Mouse (Mus musculus) mouse embryonic stem cell (cell line): ENCODE measurements at regions not wholly inside any gene's neighbourhood (a gene's known extent, or its start where the extent isn't known, plus 50 kb on each side); places are given as distances from the start of the nearest gene placed in this dataset.

Experiments used
- in situ Hi-C, 2 experiments: fragments of 300-500 bp; cut with MboI; formaldehyde crosslinking; loops; 1 replicate in 1 of 2; 3 replicates in 1 of 2; pipeline ENCODE4 v1.14.3; 2019 to 2020; ENCODE audit warnings: low sequenced_read_pairs in 2 of 2, low pct_unique_long_range_greater_than_20kb in 1 of 2, mixed read lengths in 1 of 2; ENCODE audit not compliant: unreplicated experiment in 1 of 2

GRCm38 (mm10) chr17:83276000-83276891 lies 61.2 kb downstream of the Pkdcc start:
- in situ Hi-C loops: loop anchor here (5.0 to 25.0 kb wide), 4 partner anchors 219 to 579 kb away; no protein-coding TSS in a partner anchor

GRCm38 (mm10) chr17:83277117-83277947 lies 62.2 kb downstream of the Pkdcc start:
- in situ Hi-C loops: loop anchor here (5.0 to 25.0 kb wide), 4 partner anchors 217 to 577 kb away; no protein-coding TSS in a partner anchor

- in situ Hi-C loops: loop anchor here (5.0 to 25.0 kb wide), 4 partner anchors 217 to 577 kb away; no protein-coding TSS in a partner anchor
These were observed 63.1 kb downstream of the Pkdcc start for GRCm38 (mm10) chr17:83277948-83278924.

GRCm38 (mm10) chr17:83283328-83283727 lies 67.4 kb upstream of the Eml4 start:
- in situ Hi-C loops: loop anchor here in 1 of 2 experiments (25.0 kb wide), 1 partner anchor 329 kb away; no protein-coding TSS in a partner anchor

- in situ Hi-C loops: loop anchor here in 1 of 2 experiments (25.0 kb wide), 1 partner anchor 325 kb away; no protein-coding TSS in a partner anchor
These were observed 63.2 kb upstream of the Eml4 start for GRCm38 (mm10) chr17:83287381-83288142.

- in situ Hi-C loops: loop anchor here in 1 of 2 experiments (25.0 kb wide), 1 partner anchor 324 kb away; no protein-coding TSS in a partner anchor
These were observed 62.6 kb upstream of the Eml4 start for GRCm38 (mm10) chr17:83288143-83288492.

- in situ Hi-C loops: loop anchor here in 1 of 2 experiments (25.0 kb wide), 1 partner anchor 317 kb away; no protein-coding TSS in a partner anchor
These were observed 55.0 kb upstream of the Eml4 start for GRCm38 (mm10) chr17:83295526-83296238.

- in situ Hi-C loops: loop anchor here in 1 of 2 experiments (25.0 kb wide), 1 partner anchor 315 kb away; no protein-coding TSS in a partner anchor
These were observed 53.2 kb upstream of the Eml4 start for GRCm38 (mm10) chr17:83297379-83298121.
